Mouse (Mus musculus): ENCODE results near the gene B3gat3. TPM values are rescaled to one million over a fixed set of nuclear protein-coding genes. Genes with fewer than 3 reads are reported as not detected.

The B3gat3 gene
- polyA plus RNA-seq, 1 experiment: 91.5 TPM

Other genes starting within 250 kb of the B3gat3 start
- 127 and 449 TPM in 2 replicates for gene Slc3a2, start 197.0 kb upstream of the B3gat3 start, polyA plus RNA-seq (2012; rRNA removed; ENCODE audit: low replicate concordance)
- gene Wdr74, start 184.5 kb upstream of the B3gat3 start, polyA plus RNA-seq (2012; rRNA removed; ENCODE audit: low replicate concordance): 12.4 and 17.1 TPM in 2 replicates
- not detected in 2 replicates for gene 1700092M07Rik, start 179.7 kb upstream of the B3gat3 start, polyA plus RNA-seq (2012; rRNA removed; ENCODE audit: low replicate concordance)
- gene Stx5a, start 179.0 kb upstream of the B3gat3 start, polyA plus RNA-seq (2012; rRNA removed; ENCODE audit: low replicate concordance): 54.0 and 56.6 TPM in 2 replicates
- 22.0 and 28.9 TPM in 2 replicates for gene Nxf1, start 163.3 kb upstream of the B3gat3 start, polyA plus RNA-seq (2012; rRNA removed; ENCODE audit: low replicate concordance)
- 147 and 196 TPM in 2 replicates for gene Tmem223, start 149.4 kb upstream of the B3gat3 start, polyA plus RNA-seq (2012; rRNA removed; ENCODE audit: low replicate concordance)
- gene Tmem179b, start 145.9 kb upstream of the B3gat3 start, polyA plus RNA-seq (2012; rRNA removed; ENCODE audit: low replicate concordance): 107 and 114 TPM in 2 replicates
- gene Taf6l, start 134.0 kb upstream of the B3gat3 start, polyA plus RNA-seq (2012; rRNA removed; ENCODE audit: low replicate concordance): 6.5 and 12.9 TPM in 2 replicates
- gene Polr2g, start 121.8 kb upstream of the B3gat3 start, polyA plus RNA-seq (2012; rRNA removed; ENCODE audit: low replicate concordance): 12.3 and 13.7 TPM in 2 replicates
- 0.99 and 1.2 TPM in 2 replicates for gene Zbtb3, start 117.8 kb upstream of the B3gat3 start, polyA plus RNA-seq (2012; rRNA removed; ENCODE audit: low replicate concordance)
- 3.4 and 8.2 TPM in 2 replicates for gene Ttc9c, start 101.0 kb upstream of the B3gat3 start, polyA plus RNA-seq (2012; rRNA removed; ENCODE audit: low replicate concordance)
- 7.7 and 10.3 TPM in 2 replicates for gene Hnrnpul2, start 100.4 kb upstream of the B3gat3 start, polyA plus RNA-seq (2012; rRNA removed; ENCODE audit: low replicate concordance)
- gene AC129217.1, start 90.6 kb upstream of the B3gat3 start, polyA plus RNA-seq (2012; rRNA removed; ENCODE audit: low replicate concordance): 2.3 TPM in 1 of 2 replicates, not detected in the other
- gene Bscl2, start 82.9 kb upstream of the B3gat3 start, polyA plus RNA-seq (2012; rRNA removed; ENCODE audit: low replicate concordance): 88.6 and 106 TPM in 2 replicates
- gene Gng3, start 81.2 kb upstream of the B3gat3 start, polyA plus RNA-seq (2012; rRNA removed; ENCODE audit: low replicate concordance): 0.63 and 1.1 TPM in 2 replicates
- 0.41 and 0.53 TPM in 2 replicates for gene Lrrn4cl, start 69.6 kb upstream of the B3gat3 start, polyA plus RNA-seq (2012; rRNA removed; ENCODE audit: low replicate concordance)
- 81.5 and 127 TPM in 2 replicates for gene Ubxn1, start 48.9 kb upstream of the B3gat3 start, polyA plus RNA-seq (2012; rRNA removed; ENCODE audit: low replicate concordance)
- 8.7 and 9.9 TPM in 2 replicates for gene Uqcc3, start 39.5 kb upstream of the B3gat3 start, polyA plus RNA-seq (2012; rRNA removed; ENCODE audit: low replicate concordance)
- gene Lbhd1, start 36.6 kb upstream of the B3gat3 start, polyA plus RNA-seq (2012; rRNA removed; ENCODE audit: low replicate concordance): 0.25 and 0.41 TPM in 2 replicates
- gene Gm49403, start 36.4 kb upstream of the B3gat3 start, polyA plus RNA-seq (2012; rRNA removed; ENCODE audit: low replicate concordance): not detected in 2 replicates
- gene 1810009A15Rik, start 31.5 kb upstream of the B3gat3 start, polyA plus RNA-seq (2012; rRNA removed; ENCODE audit: low replicate concordance): 4.2 and 6.4 TPM in 2 replicates
- not detected in 2 replicates for gene Gm49416, start 31.4 kb upstream of the B3gat3 start, polyA plus RNA-seq (2012; rRNA removed; ENCODE audit: low replicate concordance)
- gene Ints5, start 27.4 kb upstream of the B3gat3 start, polyA plus RNA-seq (2012; rRNA removed; ENCODE audit: low replicate concordance): 16.7 and 22.1 TPM in 2 replicates
- gene Ganab, start 22.3 kb upstream of the B3gat3 start, polyA plus RNA-seq (2012; rRNA removed; ENCODE audit: low replicate concordance): 55.3 and 67.9 TPM in 2 replicates
- 15.7 and 17.8 TPM in 2 replicates for gene Rom1, start 9.0 kb downstream of the B3gat3 start, polyA plus RNA-seq (2012; rRNA removed; ENCODE audit: low replicate concordance)
- 32.1 and 32.8 TPM in 2 replicates for gene Eml3, start 9.2 kb downstream of the B3gat3 start, polyA plus RNA-seq (2012; rRNA removed; ENCODE audit: low replicate concordance)
- gene Mta2, start 21.5 kb downstream of the B3gat3 start, polyA plus RNA-seq (2012; rRNA removed; ENCODE audit: low replicate concordance): 15.3 and 15.4 TPM in 2 replicates
- 12.7 and 15.2 TPM in 2 replicates for gene Tut1, start 33.5 kb downstream of the B3gat3 start, polyA plus RNA-seq (2012; rRNA removed; ENCODE audit: low replicate concordance)
- gene Eef1g, start 46.7 kb downstream of the B3gat3 start, polyA plus RNA-seq (2012; rRNA removed; ENCODE audit: low replicate concordance): 66.9 and 98.4 TPM in 2 replicates
- 3.3 and 9.9 TPM in 2 replicates for gene Ahnak, start 68.9 kb downstream of the B3gat3 start, polyA plus RNA-seq (2012; rRNA removed; ENCODE audit: low replicate concordance)
- gene Scgb1a1, start 167.6 kb downstream of the B3gat3 start, polyA plus RNA-seq (2012; rRNA removed; ENCODE audit: low replicate concordance): not detected in 2 replicates
- gene Asrgl1, start 215.3 kb downstream of the B3gat3 start, polyA plus RNA-seq (2012; rRNA removed; ENCODE audit: low replicate concordance): 0.08 and 1.2 TPM in 2 replicates